Mouse (Mus musculus) neural tube, embryonic 14.5 days (tissue): ENCODE results near the gene 2200002J24Rik. TPM values are rescaled to one million over a fixed set of nuclear protein-coding genes. Genes with fewer than 3 reads are reported as not detected.
A peak's percentile ranks its signal among the peaks of the same experiment; 100 is the strongest.
"Not testable (repeated sequence)": the region's sequence is repeated elsewhere in the genome, so short reads cannot be mapped to it uniquely, and the experiment has no call there.

Source experiments
- ATAC-seq: fragments of 200-750 bp; cut with Nextera tagmentation; 2 replicates; pipeline ENCODE4 v1.8.0; 2017; ENCODE audit warnings: low read depth, mild to moderate bottlenecking, moderate TSS enrichment, moderate library complexity
- H3K27ac ChIP-seq: fragments of 300-500 bp; sonication (generic); 2 replicates; pipeline ENCODE4 v1.5.1; 2014; ENCODE audit warnings: low read depth, mild to moderate bottlenecking, control low read depth, low read length, moderate library complexity, mixed read lengths
- H3K27me3 ChIP-seq: fragments of 300-500 bp; sonication (generic); 2 replicates; pipeline ENCODE4 v1.6.1; 2014; ENCODE audit warnings: low read length; ENCODE audit not compliant: control insufficient read depth, insufficient read depth
- H3K36me3 ChIP-seq: fragments of 300-500 bp; sonication (generic); 2 replicates; pipeline ENCODE4 v1.6.1; 2014; ENCODE audit warnings: low read length, mixed read lengths; ENCODE audit not compliant: control insufficient read depth, insufficient read depth
- H3K4me1 ChIP-seq: fragments of 300-500 bp; sonication (generic); 2 replicates; pipeline ENCODE4 v1.6.1; 2014; ENCODE audit warnings: low read length; ENCODE audit not compliant: control insufficient read depth, insufficient read depth
- H3K4me2 ChIP-seq: fragments of 300-500 bp; sonication (generic); 2 replicates; pipeline ENCODE4 v1.6.1; 2014; ENCODE audit warnings: mild to moderate bottlenecking, low read depth, low read length, control low read depth
- H3K4me3 ChIP-seq: fragments of 300-500 bp; sonication (generic); 2 replicates; pipeline ENCODE4 v1.5.1; 2014; ENCODE audit warnings: low read depth, low read length, control low read depth, mixed read lengths
- H3K9ac ChIP-seq: fragments of 300-500 bp; sonication (generic); replicated peaks from 2 replicates; pipeline ENCODE4 v1.6.1; 2014; ENCODE audit warnings: low read depth, mild to moderate bottlenecking, control low read depth, low read length, mixed read lengths
- H3K9me3 ChIP-seq: fragments of 300-500 bp; sonication (generic); 2 replicates; pipeline ENCODE4 v1.6.1; 2016; ENCODE audit warnings: low read length; ENCODE audit not compliant: control insufficient read depth
- WGBS: fragments of 180-500 bp; shearing (Covaris S2); extraction: QIAGEN DNeasy Blood & Tissue Kit; methylation state at CpG from one replicate; pipeline ENCODE4 v1.1.7; 2014; 5-methylcytosine and 5-hydroxymethylcytosine counted together
- polyA plus RNA-seq: library from polyadenylated mRNA; unstranded; fragments of >200 nt; fragmentation: Nextera tagmentation; extraction: Ambion mirVana; gene quantifications from 2 replicates; pipeline ENCODE4 v1.2.1, GENCODE M21; 2014

The 2200002J24Rik gene
- polyA plus RNA-seq, 1 experiment from 2014 or later, result not detected

- no peak overlapping the region for H3K4me3 ChIP-seq
- no peaks in the 10 kb centered on the region for H3K9me3 ChIP-seq
- H3K4me2 ChIP-seq, result no peak overlapping the region
- H3K27ac ChIP-seq, result no peak overlapping the region
- WGBS, result 48% methylated on average over 7 of the region's 7 CpGs
- no peak overlapping the region for H3K9ac ChIP-seq
- no peaks in the 10 kb centered on the region for H3K36me3 ChIP-seq
- H3K27me3 ChIP-seq, result peaks cover 5% of the 10 kb centered on the region; the same call in 1 of the 2 replicates
- H3K4me1 ChIP-seq, result 0 out of 2 replicates have a peak, but pooled peaks cover 4% of the 10 kb centered on the region
- ATAC-seq, result no peak
These were observed 22.6 kb downstream of the 2200002J24Rik start for GRCm38 (mm10) chr7:30721286-30721685.

GRCm38 (mm10) chr7:30723274-30723953, 24.7 kb downstream of the 2200002J24Rik start:
- Histone ChIP-seq H3K4me3 (no peak overlapping the region), H3K9me3 (no peaks in the 10 kb centered on the region), H3K36me3 (0 out of 2 replicates have a peak, but pooled peaks cover 4% of the 10 kb centered on the region), H3K27me3 (no peaks in the 10 kb centered on the region), H3K4me2 (no peak overlapping the region), H3K9ac (no peak overlapping the region), H3K4me1 (peaks cover 6% of the 10 kb centered on the region), H3K27ac (no peak overlapping the region)
- whole genome bisulfite sequencing, result 73% methylated on average over 6 of the region's 6 CpGs
- ATAC-seq, result no peak

GRCm38 (mm10) chr7:30728214-30728613, 29.5 kb downstream of the 2200002J24Rik start:
- H3K9me3 ChIP-seq, result no peaks in the 10 kb centered on the region
- H3K27me3 ChIP-seq, result no peaks in the 10 kb centered on the region
- peak overlapping the region; percentile 80; the same call in 1 of the 2 replicates for H3K9ac ChIP-seq
- ATAC-seq, result no peak
- H3K4me3 ChIP-seq, result peak overlapping the region; percentile 78; the same call in 1 of the 2 replicates
- H3K4me1 ChIP-seq, result peaks cover 21% of the 10 kb centered on the region
- WGBS, result 87% methylated on average over 6 of the region's 6 CpGs
- peaks cover 10% of the 10 kb centered on the region for H3K36me3 ChIP-seq
- H3K27ac ChIP-seq, result no peak overlapping the region
- peak overlapping the region; percentile 72 for H3K4me2 ChIP-seq

- WGBS, result 8% methylated on average over 26 of the region's 26 CpGs
- Histone ChIP-seq H3K4me2 (peak overlapping the region; percentile 72), H3K9ac (peak overlapping the region; percentile 80), H3K27ac (peak overlapping the region; percentile 94), H3K9me3 (no peaks in the 10 kb centered on the region), H3K4me1 (peaks cover 21% of the 10 kb centered on the region), H3K4me3 (peak overlapping the region; percentile 78), H3K27me3 (no peaks in the 10 kb centered on the region), H3K36me3 (peaks cover 11% of the 10 kb centered on the region)
- peak; percentile 44 for ATAC-seq
These were observed 30.1 kb downstream of the 2200002J24Rik start for GRCm38 (mm10) chr7:30728739-30729395.

GRCm38 (mm10) chr7:30729396-30730063, 30.8 kb downstream of the 2200002J24Rik start, which contains the start of gene Tmem147:
Gene Tmem147, minus strand, starts transcription at chr7:30729540.
- Histone ChIP-seq H3K4me2 (peak within 1 kb of the TSS; percentile 72), H3K4me1 (peaks cover 21% of the 10 kb centered on the region), H3K4me3 (peak within 1 kb of the TSS; percentile 78), H3K27ac (peak within 1 kb of the TSS; percentile 94), H3K9ac (peak within 1 kb of the TSS; percentile 80), H3K36me3 (peaks cover 13% of the 10 kb centered on the region), H3K27me3 (no peaks in the 10 kb centered on the region), H3K9me3 (no peaks in the 10 kb centered on the region)
- peak; percentile 97 for ATAC-seq
- WGBS, result under 1% methylated on average over 60 of the region's 60 CpGs

GRCm38 (mm10) chr7:30730064-30730722, 31.5 kb downstream of the 2200002J24Rik start:
- Histone ChIP-seq H3K4me2 (peak overlapping the region; percentile 72), H3K4me3 (peak overlapping the region; percentile 78), H3K4me1 (peaks cover 21% of the 10 kb centered on the region), H3K9ac (peak overlapping the region; percentile 80), H3K36me3 (peaks cover 18% of the 10 kb centered on the region), H3K27ac (peak overlapping the region; percentile 94)
- not testable (repeated sequence) for H3K27me3 ChIP-seq, H3K9me3 ChIP-seq
- 10% methylated on average over 19 of the region's 22 CpGs for WGBS
- peak; percentile 26 for ATAC-seq

- no peak overlapping the region for H3K4me2 ChIP-seq
- WGBS, result 81% methylated on average over 3 of the region's 3 CpGs
- no peak for ATAC-seq
- no peak overlapping the region for H3K9ac ChIP-seq
- peaks cover 39% of the 10 kb centered on the region for H3K36me3 ChIP-seq
- H3K9me3 ChIP-seq, result no peaks in the 10 kb centered on the region
- H3K4me1 ChIP-seq, result peaks cover 3% of the 10 kb centered on the region; the same call in 1 of the 2 replicates
- no peak overlapping the region for H3K27ac ChIP-seq
- H3K27me3 ChIP-seq, result no peaks in the 10 kb centered on the region
- H3K4me3 ChIP-seq, result no peak overlapping the region
These were observed 37.5 kb downstream of the 2200002J24Rik start for GRCm38 (mm10) chr7:30736211-30736610.

- H3K27ac ChIP-seq, H3K9me3 ChIP-seq, ATAC-seq, H3K36me3 ChIP-seq, H3K4me3 ChIP-seq, H3K9ac ChIP-seq, H3K27me3 ChIP-seq, H3K4me2 ChIP-seq, H3K4me1 ChIP-seq: not testable (repeated sequence)
- WGBS, result 96% methylated on average over 2 of the region's 2 CpGs
These were observed 43.8 kb downstream of the 2200002J24Rik start for GRCm38 (mm10) chr7:30742570-30742969.
